In genomic region chr15:77866583-77867220, GRCm38 (mm10) we compare ENCODE assay signal across 10 mouse cellular contexts. TPM values are rescaled to one million over a fixed set of nuclear protein-coding genes. Genes with fewer than 3 reads are reported as not detected.
DNase-seq lines count a peak whose midpoint lies in the region; ATAC-seq and TF ChIP-seq lines count a peak whose summit lies in the region.
"Had no signal": no experiment of that assay in that cellular context is flagged by ENCODE, and none has a peak within 500 bp of the region (broad histone marks: within the 10 kb centered on the region; RNA-seq: fewer than 3 reads in every experiment).

No protein-coding gene starts in this region.

- no peak overlapping the region for H3K9ac ChIP-seq in midbrain, postnatal 0 days (replicated peaks; ENCODE audit: low read length, poor library complexity, severe bottlenecking)
- no peak overlapping the region for H3K9ac ChIP-seq in midbrain, embryonic 16.5 days (ENCODE audit: low read depth, low read length)

- no peak overlapping the region for H3K4me2 ChIP-seq in midbrain, postnatal 0 days (ENCODE audit: low read depth, low read length, poor library complexity, severe bottlenecking)
- H3K4me2 ChIP-seq in midbrain, embryonic 16.5 days (ENCODE audit: low read length) = no peak overlapping the region
- H3K4me2 ChIP-seq: liver, embryonic 11.5 days had no signal

- no peaks in the 10 kb centered on the region for H3K36me3 ChIP-seq in midbrain, postnatal 0 days (ENCODE audit: insufficient read depth, low read length)
- H3K36me3 ChIP-seq in midbrain, embryonic 16.5 days (ENCODE audit: control insufficient read depth, insufficient read depth, low read length) = no peaks in the 10 kb centered on the region

- TF ChIP-seq CTCF in midbrain, postnatal 0 days (IDR thresholded peaks at IDR 0.05) = no peak

- DNase-seq in embryo, embryonic 10 days (ENCODE audit: low spot score) = peak; percentile 38
- DNase-seq in embryo, embryonic 10.5 days (ENCODE audit: low spot score) = no peak
- peak; percentile 10 for DNase-seq in midbrain, postnatal 0 days (ENCODE audit: low spot score)
- DNase-seq in kidney, adult 8-10 months = peak; percentile 69 to 74
- DNase-seq in yolk sac, embryonic 10.5 days (ENCODE audit: low spot score) = peak; percentile 86
- no peak for DNase-seq in left cerebral cortex, postnatal 14 days (ENCODE audit: low spot score in 2 of 2)
- no peak for DNase-seq in right cerebral cortex, postnatal 25 days

- H3K4me1 ChIP-seq in midbrain, postnatal 0 days (ENCODE audit: insufficient read depth, low read length) = no peaks in the 10 kb centered on the region
- H3K4me1 ChIP-seq in midbrain, embryonic 16.5 days (ENCODE audit: control insufficient read depth, insufficient read depth, low read length) = no peaks in the 10 kb centered on the region

- intact Hi-C loops in left cerebral cortex, postnatal 14 days (cut with DNase I) = no loop called here

- H3K27me3 ChIP-seq in midbrain, postnatal 0 days (ENCODE audit: insufficient read depth, low read length) = no peaks in the 10 kb centered on the region
- no peaks in the 10 kb centered on the region for H3K27me3 ChIP-seq in midbrain, embryonic 16.5 days (ENCODE audit: control insufficient read depth, insufficient read depth, low read depth, low read length)

- no peak overlapping the region for H3K27ac ChIP-seq in midbrain, postnatal 0 days (ENCODE audit: low read depth, low read length)
- no peak overlapping the region for H3K27ac ChIP-seq in midbrain, embryonic 16.5 days (ENCODE audit: low read length)

- WGBS in midbrain, postnatal 0 days = 38% methylated on average over 11 of the region's 11 CpGs
- WGBS in midbrain, embryonic 16.5 days = 37% methylated on average over 11 of the region's 11 CpGs

- H3K9me3 ChIP-seq in midbrain, postnatal 0 days (ENCODE audit: low read length) = no peaks in the 10 kb centered on the region
- no peaks in the 10 kb centered on the region for H3K9me3 ChIP-seq in midbrain, embryonic 16.5 days (replicated peaks; ENCODE audit: control insufficient read depth, low read length, poor library complexity, severe bottlenecking)

- ATAC-seq in midbrain, postnatal 0 days (ENCODE audit: low FRiP score) = no peak
- no peak for ATAC-seq in midbrain, embryonic 16.5 days
- ATAC-seq: CD4-positive, CD25-positive, alpha-beta regulatory T cell, adult 4 months had no signal

- no peak overlapping the region for H3K4me3 ChIP-seq in midbrain, postnatal 0 days (ENCODE audit: low read depth, low read length)
- H3K4me3 ChIP-seq in midbrain, embryonic 16.5 days (ENCODE audit: low read depth, low read length) = no peak overlapping the region

RNA-seq across cellular contexts. Expression of gene Myh9, which starts 24.7 kb away (rescaled TPM):
- 26.9 and 30.8 TPM in 2 replicates for total RNA-seq in midbrain, postnatal 0 days (2014; rRNA removed)
- polyA plus RNA-seq in midbrain, postnatal 0 days (2015; fragmentation: Nextera tagmentation; extraction: Ambion mirVana) = 6.4 and 8.2 TPM in 2 replicates
- 9.5 and 11.2 TPM in 2 replicates for polyA plus RNA-seq in midbrain, embryonic 16.5 days (2015; fragmentation: Nextera tagmentation; extraction: Ambion mirVana)
- 10 to 100 TPM; 70.3 to 73.8 TPM for total RNA-seq in left cerebral cortex, postnatal 14 days (2021)

Comparison
In these comparisons a context has a peak if more than half of its experiments do, and no peak if none do; other contexts are left out.
1. DNase-seq: peak in embryo, embryonic 10 days (single experiment), midbrain, postnatal 0 days (single experiment), kidney, adult 8-10 months (2 of 2) and yolk sac, embryonic 10.5 days (single experiment); none in embryo, embryonic 10.5 days (single experiment), left cerebral cortex, postnatal 14 days (0 of 2) and right cerebral cortex, postnatal 25 days (single experiment).